Mouse (Mus musculus) neural tube, embryonic 15.5 days (tissue): ENCODE measurements around the gene Pum1. TPM values are rescaled to one million over a fixed set of nuclear protein-coding genes. Genes with fewer than 3 reads are reported as not detected.

ENCODE experiments used
- ATAC-seq: fragments of 200-750 bp; cut with Nextera tagmentation; 2 replicates; pipeline ENCODE4 v1.8.0; 2017; ENCODE audit warnings: mild to moderate bottlenecking, moderate TSS enrichment, moderate library complexity; ENCODE audit not compliant: low FRiP score
- H3K27ac ChIP-seq: fragments of 300-500 bp; sonication (generic); replicated peaks from 2 replicates; pipeline ENCODE4 v1.5.1; 2015; ENCODE audit warnings: mild to moderate bottlenecking, inconsistent platforms
- H3K27me3 ChIP-seq: fragments of 300-500 bp; sonication (generic); replicated peaks from 2 replicates; pipeline ENCODE4 v1.6.1; 2015; ENCODE audit warnings: inconsistent platforms
- H3K36me3 ChIP-seq: fragments of 300-500 bp; sonication (generic); 2 replicates; pipeline ENCODE4 v1.6.1; 2015; ENCODE audit warnings: inconsistent platforms
- H3K4me1 ChIP-seq: fragments of 300-500 bp; sonication (generic); 2 replicates; pipeline ENCODE4 v1.6.1; 2015; ENCODE audit warnings: inconsistent platforms
- H3K4me2 ChIP-seq: fragments of 300-500 bp; sonication (generic); 2 replicates; pipeline ENCODE4 v1.6.1; 2015; ENCODE audit warnings: inconsistent platforms, mild to moderate bottlenecking, moderate library complexity
- H3K4me3 ChIP-seq: fragments of 300-500 bp; sonication (generic); replicated peaks from 2 replicates; pipeline ENCODE4 v1.5.1; 2015; ENCODE audit warnings: mild to moderate bottlenecking, inconsistent platforms
- H3K9ac ChIP-seq: fragments of 300-500 bp; sonication (generic); replicated peaks from 2 replicates; pipeline ENCODE4 v1.6.1; 2015; ENCODE audit warnings: mild to moderate bottlenecking, inconsistent platforms
- H3K9me3 ChIP-seq: fragments of 300-500 bp; sonication (generic); replicated peaks from 2 replicates; pipeline ENCODE4 v1.6.1; 2016; ENCODE audit warnings: inconsistent platforms
- WGBS: fragments of 180-500 bp; shearing (Covaris S2); methylation state at CpG from one replicate; pipeline ENCODE4 v1.1.7; 2015; ENCODE audit warnings: mixed read lengths; 5-methylcytosine and 5-hydroxymethylcytosine counted together
- polyA plus RNA-seq: library from polyadenylated mRNA; unstranded; fragments of >200 nt; fragmentation: Nextera tagmentation; extraction: Ambion mirVana; gene quantifications from 2 replicates; pipeline ENCODE4 v1.2.1, GENCODE M21; 2015

Gene Pum1
- polyA plus RNA-seq, 1 experiment from 2014 or later, result 75.8 TPM

DNA sequence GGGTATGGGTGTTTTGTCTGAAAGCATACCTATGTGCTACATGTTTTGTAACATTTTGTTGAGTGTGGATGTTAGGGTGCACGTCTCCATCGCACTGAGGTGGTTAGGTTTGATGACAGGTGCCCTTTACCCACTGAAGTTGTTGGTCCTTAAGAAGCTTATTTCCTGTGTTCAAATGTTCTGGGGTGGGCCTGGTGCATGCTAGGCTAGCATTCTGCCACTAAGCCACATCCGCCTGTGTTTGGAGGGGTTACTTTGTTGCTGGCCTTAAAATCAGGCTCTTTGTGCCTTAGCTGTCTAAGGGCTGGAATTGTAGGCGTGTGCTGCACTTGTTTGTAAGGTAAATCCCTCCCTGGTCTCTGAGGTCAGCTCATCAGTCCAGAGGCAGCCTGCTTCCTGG lies 111.7 kb downstream of the Pum1 start:
- Histone ChIP-seq H3K4me3 (no peak overlapping the region), H3K36me3 (peaks cover 54% of the 10 kb centered on the region), H3K27me3 (no peaks in the 10 kb centered on the region), H3K4me1 (peaks cover 21% of the 10 kb centered on the region), H3K27ac (no peak overlapping the region), H3K9me3 (no peaks in the 10 kb centered on the region), H3K4me2 (no peak overlapping the region), H3K9ac (no peak overlapping the region)
- no peak for ATAC-seq
- WGBS, result 93% methylated on average over 4 of the region's 4 CpGs

DNA sequence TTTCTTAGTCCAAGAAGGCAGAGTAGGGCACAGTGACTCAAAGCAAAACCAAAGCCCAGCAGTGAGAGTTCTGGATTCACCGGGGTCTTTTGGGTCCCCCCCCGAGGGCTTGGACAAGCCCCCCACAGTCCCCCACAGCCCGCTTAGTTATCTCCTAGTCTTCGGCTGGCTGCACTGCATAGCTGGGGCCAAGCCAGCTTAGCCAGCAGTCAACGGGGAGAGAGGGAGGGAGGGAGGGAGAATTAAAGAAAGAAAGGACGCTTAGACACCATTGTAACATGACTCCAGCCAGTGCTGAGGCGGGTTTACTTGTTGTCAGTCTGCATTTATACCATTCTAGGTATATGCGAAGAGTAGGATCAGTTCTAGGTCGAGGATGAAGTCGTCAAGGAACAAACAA lies 114.5 kb downstream of the Pum1 start:
- Histone ChIP-seq H3K4me2 (no peak overlapping the region), H3K36me3 (peaks cover 47% of the 10 kb centered on the region), H3K9me3 (no peaks in the 10 kb centered on the region), H3K9ac (no peak overlapping the region), H3K4me3 (no peak overlapping the region), H3K27ac (0 out of 2 replicates have a peak overlapping the region, but pooled peaks have one; percentile 48), H3K4me1 (peaks cover 18% of the 10 kb centered on the region), H3K27me3 (no peaks in the 10 kb centered on the region)
- 61% methylated on average over 10 of the region's 10 CpGs for WGBS
- ATAC-seq, result no peak

DNA sequence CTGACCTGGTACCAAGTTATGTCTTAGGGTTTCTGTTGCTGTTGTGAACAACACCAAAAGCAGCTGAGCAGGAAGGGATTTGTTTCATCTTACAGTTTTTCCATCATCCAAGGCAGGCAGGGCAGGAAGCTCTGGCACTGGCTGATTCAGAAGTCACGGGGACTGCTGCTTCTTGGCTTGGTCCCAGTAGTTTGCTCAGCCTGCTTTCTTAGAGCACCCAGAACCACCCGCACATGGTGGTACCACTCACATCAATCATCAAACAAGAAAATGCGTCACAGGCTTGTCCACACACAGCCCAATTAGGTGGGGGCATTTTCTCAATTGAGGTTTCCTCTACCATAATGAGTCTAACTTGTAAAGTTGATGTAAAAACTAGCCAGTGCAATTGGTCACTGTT lies 115.9 kb downstream of the Pum1 start:
- Histone ChIP-seq H3K4me3 (no peak overlapping the region), H3K27ac (no peak overlapping the region), H3K27me3 (no peaks in the 10 kb centered on the region), H3K4me1 (peaks cover 15% of the 10 kb centered on the region), H3K4me2 (no peak overlapping the region), H3K9ac (no peak overlapping the region), H3K36me3 (peaks cover 34% of the 10 kb centered on the region), H3K9me3 (no peaks in the 10 kb centered on the region)
- ATAC-seq, result no peak
- WGBS, result 71% methylated on average over 3 of the region's 3 CpGs

DNA sequence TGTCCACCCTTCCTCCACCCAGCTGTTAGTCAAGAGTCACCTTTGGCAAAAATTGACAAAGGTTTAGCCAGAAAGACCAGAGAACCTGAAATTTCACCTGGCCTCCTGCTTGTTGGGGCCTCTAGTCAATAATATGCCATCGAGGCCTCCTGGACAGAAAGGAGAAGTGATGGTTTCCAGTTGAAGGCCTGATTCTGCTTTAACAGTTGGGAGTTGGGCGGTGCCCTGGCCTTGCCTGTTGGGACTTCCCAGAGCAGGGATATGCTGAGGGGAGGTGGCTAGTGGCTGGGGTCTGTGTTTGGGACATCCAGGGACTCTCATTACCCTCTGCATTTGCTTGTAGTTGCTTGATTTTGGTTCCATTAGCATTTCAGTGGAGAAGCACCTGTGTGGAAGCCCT lies 119.4 kb downstream of the Pum1 start:
- peaks cover 14% of the 10 kb centered on the region; the same call in 1 of the 2 replicates for H3K36me3 ChIP-seq
- no peaks in the 10 kb centered on the region for H3K27me3 ChIP-seq
- peaks cover 7% of the 10 kb centered on the region for H3K4me1 ChIP-seq
- WGBS, result 91% methylated on average over 2 of the region's 2 CpGs
- no peak overlapping the region for H3K4me3 ChIP-seq
- no peak overlapping the region for H3K4me2 ChIP-seq
- H3K9ac ChIP-seq, result no peak overlapping the region
- H3K27ac ChIP-seq, result no peak overlapping the region
- ATAC-seq, result no peak
- H3K9me3 ChIP-seq, result no peaks in the 10 kb centered on the region

DNA sequence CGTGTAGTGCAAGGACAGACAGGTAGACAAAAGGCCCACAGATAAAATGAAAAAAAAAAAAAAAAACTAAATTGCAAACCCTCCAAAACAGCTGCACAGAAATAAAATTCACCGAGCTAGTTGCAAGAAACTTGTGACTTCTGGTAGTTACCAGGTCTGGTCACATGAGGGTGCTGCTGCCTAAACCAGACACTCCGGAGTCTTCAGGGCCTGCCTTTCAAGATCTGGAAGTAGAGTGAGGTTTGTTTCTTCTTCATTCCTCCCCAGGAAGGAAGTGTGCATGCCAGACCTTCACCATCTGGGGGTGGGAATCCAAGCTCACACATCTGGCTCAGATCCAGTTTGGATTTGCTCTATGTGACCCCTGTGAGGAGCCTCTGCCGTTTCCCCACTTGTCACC lies 121.6 kb downstream of the Pum1 start:
- H3K4me2 ChIP-seq, result no peak overlapping the region
- H3K9ac ChIP-seq, result no peak overlapping the region
- H3K9me3 ChIP-seq, result no peaks in the 10 kb centered on the region
- H3K27ac ChIP-seq, result no peak overlapping the region
- no peak overlapping the region for H3K4me3 ChIP-seq
- WGBS, result 33% methylated on average over 4 of the region's 4 CpGs
- no peaks in the 10 kb centered on the region for H3K27me3 ChIP-seq
- peaks cover 7% of the 10 kb centered on the region; the same call in 1 of the 2 replicates for H3K36me3 ChIP-seq
- H3K4me1 ChIP-seq, result no peaks in the 10 kb centered on the region; the same call in 1 of the 2 replicates
- peak; percentile 39; the same call in 1 of the 2 replicates for ATAC-seq

DNA sequence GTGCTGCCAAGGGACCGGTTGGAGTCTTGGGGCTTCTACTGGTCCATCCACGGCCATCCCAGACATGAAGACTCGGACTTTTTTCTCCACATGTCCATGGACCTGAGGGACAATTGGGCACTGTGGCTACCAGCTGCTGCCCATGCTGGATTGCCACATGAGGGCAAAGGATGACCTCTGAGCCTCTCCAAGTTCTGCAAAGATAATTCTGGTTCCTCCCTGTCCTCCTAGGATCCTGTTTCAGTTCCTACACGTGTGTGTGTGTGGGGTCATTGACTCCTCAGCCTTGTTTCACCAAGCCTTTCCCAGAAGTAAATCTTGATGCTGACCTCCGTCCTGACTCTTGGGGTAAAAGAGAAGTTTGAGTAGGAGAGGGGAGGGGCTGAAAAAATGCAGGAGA lies 124.4 kb downstream of the Pum1 start:
- no peak overlapping the region for H3K9ac ChIP-seq
- WGBS, result 80% methylated on average over 5 of the region's 5 CpGs
- no peaks in the 10 kb centered on the region for H3K9me3 ChIP-seq
- ATAC-seq, result no peak
- H3K27ac ChIP-seq, result no peak overlapping the region
- H3K4me1 ChIP-seq, result peaks cover 8% of the 10 kb centered on the region; the same call in 1 of the 2 replicates
- H3K36me3 ChIP-seq, result no peaks in the 10 kb centered on the region
- H3K27me3 ChIP-seq, result no peaks in the 10 kb centered on the region
- no peak overlapping the region for H3K4me2 ChIP-seq
- no peak overlapping the region for H3K4me3 ChIP-seq

DNA sequence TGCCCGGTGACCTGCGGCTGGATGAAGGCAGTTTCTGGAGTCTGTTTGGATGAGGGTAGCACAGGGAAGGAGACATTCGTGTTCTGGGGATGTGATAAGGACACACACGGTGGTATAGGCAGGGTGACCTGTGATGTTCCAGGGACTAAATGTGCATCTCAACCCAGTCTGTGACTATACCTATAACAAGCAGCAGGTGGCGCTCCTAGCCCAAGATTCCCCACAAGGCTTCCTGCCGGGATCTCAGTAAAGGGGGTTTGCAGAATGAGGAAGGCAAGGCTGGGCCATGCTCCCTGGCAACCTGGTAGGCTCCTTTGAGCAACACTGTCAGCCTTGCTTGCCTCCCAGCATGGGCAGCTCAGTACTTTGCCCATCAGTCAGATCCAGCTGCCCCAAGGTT lies 127.1 kb downstream of the Pum1 start:
- 13% methylated on average over 6 of the region's 6 CpGs for WGBS

DNA sequence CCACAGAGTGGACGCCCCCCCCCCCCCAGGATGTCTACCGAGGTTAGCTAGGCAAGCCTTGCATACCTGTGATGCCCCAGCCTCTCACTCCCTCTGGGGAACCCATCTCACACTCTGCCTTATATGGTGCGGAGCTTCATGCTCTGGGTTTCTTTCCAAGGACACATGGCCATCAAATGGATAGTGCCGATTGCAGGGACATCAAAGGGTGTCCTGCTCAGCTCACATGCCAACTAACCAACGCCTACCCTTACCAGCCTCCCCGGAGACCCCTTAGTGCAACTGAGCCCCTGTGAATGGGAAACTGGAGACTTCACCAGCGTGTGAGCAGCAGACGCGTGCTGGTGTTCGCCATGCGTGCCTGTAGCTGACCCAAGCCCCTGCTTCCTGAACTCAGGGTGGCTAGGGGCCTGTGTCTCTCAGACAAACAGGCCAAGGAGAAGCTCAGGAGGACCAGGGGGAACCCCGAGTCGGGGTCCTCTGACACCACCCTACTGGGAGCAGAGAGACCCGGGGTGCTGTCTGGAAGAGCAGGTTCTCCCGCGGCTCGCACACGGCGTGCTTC lies 128.8 kb downstream of the Pum1 start:
- Histone ChIP-seq H3K9me3 (no peaks in the 10 kb centered on the region), H3K27me3 (no peaks in the 10 kb centered on the region), H3K4me1 (peaks cover 45% of the 10 kb centered on the region), H3K4me2 (peak overlapping the region; percentile 92), H3K36me3 (no peaks in the 10 kb centered on the region), H3K4me3 (peak overlapping the region; percentile 79), H3K27ac (peak overlapping the region; percentile 84), H3K9ac (peak overlapping the region; percentile 97)
- 2% methylated on average over 19 of the region's 19 CpGs for WGBS
- peak; percentile 42 for ATAC-seq

More for the DNA sequence above, 127.1 kb downstream of the Pum1 start:
- peaks cover 28% of the 10 kb centered on the region for H3K4me1 ChIP-seq
- no peak overlapping the region for H3K4me3 ChIP-seq
- no peaks in the 10 kb centered on the region for H3K36me3 ChIP-seq
- H3K9ac ChIP-seq, result no peak overlapping the region
- H3K27me3 ChIP-seq, result no peaks in the 10 kb centered on the region
- no peak overlapping the region for H3K27ac ChIP-seq
- no peaks in the 10 kb centered on the region for H3K9me3 ChIP-seq
- peak; percentile 14; the same call in 1 of the 2 replicates for ATAC-seq
- H3K4me2 ChIP-seq, result no peak overlapping the region

DNA sequence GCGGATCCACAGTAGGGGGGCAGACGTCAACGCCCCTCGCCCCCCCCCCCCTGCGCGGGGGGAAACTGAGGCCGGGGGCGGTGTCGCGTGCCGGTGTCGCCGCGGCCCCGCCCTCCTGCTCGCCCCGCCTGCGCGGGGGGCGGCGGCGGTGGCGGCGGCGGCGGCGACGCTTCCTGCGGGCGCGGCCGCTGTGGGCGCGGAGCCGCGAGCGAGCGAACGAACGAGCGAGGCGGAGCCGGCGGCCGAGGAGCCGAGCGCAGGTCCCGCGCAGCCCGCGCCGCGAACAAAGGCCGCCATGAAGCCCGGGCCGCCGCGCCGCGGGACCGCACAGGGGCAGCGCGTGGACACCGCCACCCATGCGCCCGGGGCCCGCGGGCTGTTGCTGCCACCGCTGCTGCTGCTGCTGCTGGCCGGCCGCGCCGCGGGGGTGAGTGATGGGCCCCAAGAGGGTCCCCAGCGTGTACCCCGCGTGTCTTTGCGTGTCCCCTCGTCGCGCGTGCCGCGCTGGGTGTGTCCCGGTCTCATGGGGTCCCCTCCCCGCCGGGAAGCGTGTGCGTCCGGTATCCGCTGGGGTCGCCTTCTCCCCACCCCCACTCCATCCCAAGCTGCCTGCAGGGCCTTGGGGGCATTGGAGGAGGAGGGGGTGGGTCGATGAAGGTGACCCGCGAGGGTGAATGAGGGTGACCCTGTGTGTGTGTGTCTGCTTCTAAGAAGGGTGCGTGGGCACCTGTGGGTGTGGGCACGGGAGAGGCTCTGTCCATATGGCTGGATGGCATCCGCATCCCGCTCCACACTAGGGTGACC lies 129.5 kb downstream of the Pum1 start, which contains the start of gene Sdc3:
TSS of gene Sdc3 (plus strand) at position 162 of the 804 bp plus-strand sequence.
- Histone ChIP-seq H3K9me3 (no peaks in the 10 kb centered on the region), H3K36me3 (no peaks in the 10 kb centered on the region), H3K4me2 (peak within 1 kb of the TSS; percentile 92), H3K4me1 (peaks cover 52% of the 10 kb centered on the region), H3K4me3 (peak within 1 kb of the TSS; percentile 79), H3K27ac (peak within 1 kb of the TSS; percentile 84), H3K9ac (peak within 1 kb of the TSS; percentile 97), H3K27me3 (no peaks in the 10 kb centered on the region)
- ATAC-seq, result peak; percentile 56
- WGBS, result under 1% methylated on average over 87 of the region's 99 CpGs

DNA sequence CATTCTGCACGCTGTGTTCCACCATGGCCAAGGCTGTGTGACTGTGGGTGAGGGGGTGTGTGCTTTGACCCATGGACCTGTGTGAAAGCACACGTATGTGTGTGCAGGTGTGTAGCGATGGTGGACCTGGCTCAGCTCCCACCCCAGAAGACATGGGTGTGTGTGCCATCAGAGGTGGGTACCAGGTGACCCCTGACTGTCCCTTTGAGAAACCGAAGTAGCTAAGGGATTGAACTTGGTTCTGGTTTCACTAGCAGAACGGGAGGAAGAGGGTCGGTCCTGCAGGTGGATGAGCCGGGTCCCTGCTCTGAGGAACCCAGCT lies 130.0 kb downstream of the Pum1 start:
- Histone ChIP-seq H3K27me3 (no peaks in the 10 kb centered on the region), H3K4me3 (peak overlapping the region; percentile 79), H3K4me2 (peak overlapping the region; percentile 92), H3K36me3 (no peaks in the 10 kb centered on the region), H3K4me1 (peaks cover 58% of the 10 kb centered on the region), H3K27ac (no peak overlapping the region), H3K9ac (peak overlapping the region; percentile 97), H3K9me3 (no peaks in the 10 kb centered on the region)
- WGBS, result 37% methylated on average over 7 of the region's 7 CpGs
- ATAC-seq, result peak; percentile 59

DNA sequence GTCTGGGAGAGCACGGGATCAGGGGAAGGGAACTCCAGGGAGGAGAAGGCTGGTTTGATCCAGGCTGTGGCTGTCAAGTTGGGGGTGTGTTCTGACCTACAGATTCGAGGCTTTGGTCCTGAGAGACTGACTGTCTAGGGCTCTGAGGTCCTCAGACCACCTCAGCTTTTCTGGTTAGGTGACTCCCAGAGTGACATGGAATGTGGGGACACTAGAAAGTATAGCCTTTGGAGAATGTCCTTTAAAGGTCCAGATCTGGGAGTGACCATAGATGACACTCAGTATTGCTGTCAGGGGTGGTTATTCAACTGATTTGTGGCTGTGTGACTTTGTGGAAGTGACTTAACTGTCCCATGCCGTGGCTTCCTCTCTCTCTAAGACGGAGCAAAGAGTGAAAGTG lies 131.7 kb downstream of the Pum1 start:
- ATAC-seq, result no peak
- Histone ChIP-seq H3K9me3 (no peaks in the 10 kb centered on the region), H3K4me3 (peak overlapping the region; percentile 29), H3K36me3 (no peaks in the 10 kb centered on the region), H3K4me1 (peaks cover 74% of the 10 kb centered on the region), H3K9ac (peak overlapping the region; percentile 11; the same call in 1 of the 2 replicates), H3K27ac (no peak overlapping the region), H3K27me3 (no peaks in the 10 kb centered on the region), H3K4me2 (peak overlapping the region; percentile 92)
- 44% methylated on average over 4 of the region's 4 CpGs for WGBS

DNA sequence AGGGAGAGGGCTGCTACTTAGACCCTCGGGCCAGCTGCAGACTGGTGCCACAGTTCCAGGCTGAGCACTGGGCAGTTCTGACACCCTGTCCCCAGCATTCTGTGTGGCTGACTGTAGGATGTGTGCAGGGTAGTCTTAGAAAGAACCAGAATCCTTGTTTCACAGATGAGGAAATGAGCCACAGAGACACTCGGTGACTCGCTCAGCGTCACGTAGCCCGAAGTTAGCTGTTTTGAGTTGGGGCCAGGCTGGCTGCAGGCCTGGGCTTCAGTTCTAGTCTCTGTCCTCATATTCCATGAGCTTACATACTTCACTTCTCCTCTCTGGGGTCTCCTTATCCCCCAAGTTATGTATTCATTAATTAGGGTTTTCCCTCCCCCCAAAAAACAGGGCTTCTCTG lies 132.8 kb downstream of the Pum1 start:
- H3K9me3 ChIP-seq, result no peaks in the 10 kb centered on the region
- 81% methylated on average over 6 of the region's 6 CpGs for WGBS
- no peak overlapping the region for H3K9ac ChIP-seq
- no peak overlapping the region for H3K4me3 ChIP-seq
- no peak for ATAC-seq
- no peak overlapping the region for H3K27ac ChIP-seq
- 0 out of 2 replicates have a peak overlapping the region, but pooled peaks have one; percentile 92 for H3K4me2 ChIP-seq
- H3K36me3 ChIP-seq, result no peaks in the 10 kb centered on the region
- H3K27me3 ChIP-seq, result no peaks in the 10 kb centered on the region
- H3K4me1 ChIP-seq, result peaks cover 84% of the 10 kb centered on the region
